Mouse (Mus musculus) forebrain, embryonic 16.5 days (tissue): ENCODE measurements at regions not wholly inside any gene's neighbourhood (a gene's known extent, or its start where the extent isn't known, plus 50 kb on each side); places are given as distances from the start of the nearest gene placed in this dataset.

ENCODE experiments used
- ATAC-seq: fragments of 200-750 bp; cut with Nextera tagmentation; 2 replicates; pipeline ENCODE4 v1.8.0; 2017; ENCODE audit warnings: mild to moderate bottlenecking, moderate library complexity
- H3K27ac ChIP-seq: fragments of 300-500 bp; sonication (generic); 2 replicates; pipeline ENCODE4 v1.5.1; 2014; ENCODE audit warnings: low read length, control low read depth
- H3K27me3 ChIP-seq: fragments of 300-500 bp; sonication (generic); replicated peaks from 2 replicates; pipeline ENCODE4 v1.6.1; 2014; ENCODE audit warnings: low read length; ENCODE audit not compliant: control insufficient read depth, insufficient read depth
- H3K36me3 ChIP-seq: fragments of 300-500 bp; sonication (generic); 2 replicates; pipeline ENCODE4 v1.6.1; 2014; ENCODE audit not compliant: control insufficient read depth, insufficient read depth
- H3K4me1 ChIP-seq: fragments of 300-500 bp; sonication (generic); replicated peaks from 2 replicates; pipeline ENCODE4 v1.6.1; 2014; ENCODE audit warnings: low read length; ENCODE audit not compliant: control insufficient read depth, insufficient read depth
- H3K4me2 ChIP-seq: fragments of 300-500 bp; sonication (generic); 2 replicates; pipeline ENCODE4 v1.6.1; 2014; ENCODE audit warnings: mild to moderate bottlenecking, low read length, control low read depth
- H3K4me3 ChIP-seq: fragments of 300-500 bp; sonication (generic); replicated peaks from 2 replicates; pipeline ENCODE4 v1.5.1; 2014; ENCODE audit warnings: mild to moderate bottlenecking, low read length, control low read depth
- H3K9ac ChIP-seq: fragments of 300-500 bp; sonication (generic); replicated peaks from 2 replicates; pipeline ENCODE4 v1.6.1; 2014; ENCODE audit warnings: low read depth, low read length, control low read depth
- H3K9me3 ChIP-seq: fragments of 300-500 bp; sonication (generic); 2 replicates; pipeline ENCODE4 v1.6.1; 2016; ENCODE audit warnings: low read length; ENCODE audit not compliant: control insufficient read depth
- WGBS: fragments of 180-500 bp; shearing (Covaris S2); extraction: QIAGEN DNeasy Blood & Tissue Kit; methylation state at CpG from one replicate; pipeline ENCODE4 v1.1.7; 2014; 5-methylcytosine and 5-hydroxymethylcytosine counted together

DNA sequence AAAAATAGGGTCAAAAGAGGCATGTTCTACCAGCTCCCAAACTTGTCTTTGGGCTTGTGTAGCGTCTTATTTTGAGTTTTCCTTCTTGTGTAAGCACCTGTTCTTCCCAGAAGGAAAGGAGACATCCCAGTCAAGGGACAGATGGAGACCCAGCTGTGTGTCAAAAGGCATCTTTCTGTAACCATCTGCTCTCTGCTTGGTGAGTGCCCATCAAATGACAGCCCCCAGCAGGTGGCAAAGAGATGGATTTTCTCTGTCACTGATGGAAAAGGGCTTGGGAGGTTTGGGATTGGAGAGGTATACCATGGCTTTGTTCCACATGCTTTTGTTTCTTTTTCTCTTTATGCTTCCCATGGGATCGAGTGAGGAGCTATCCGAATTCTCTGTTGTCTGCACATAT lies 249.1 kb downstream of the Olfm4 start:
- Histone ChIP-seq H3K27ac (no peak overlapping the region), H3K4me2 (no peak overlapping the region), H3K36me3 (no peaks in the 10 kb centered on the region), H3K9ac (no peak overlapping the region), H3K4me1 (no peaks in the 10 kb centered on the region; the same call in 1 of the 2 replicates), H3K4me3 (no peak overlapping the region), H3K27me3 (no peaks in the 10 kb centered on the region), H3K9me3 (no peaks in the 10 kb centered on the region)
- WGBS = 54% methylated on average over 3 of the region's 3 CpGs
- no peak for ATAC-seq

DNA sequence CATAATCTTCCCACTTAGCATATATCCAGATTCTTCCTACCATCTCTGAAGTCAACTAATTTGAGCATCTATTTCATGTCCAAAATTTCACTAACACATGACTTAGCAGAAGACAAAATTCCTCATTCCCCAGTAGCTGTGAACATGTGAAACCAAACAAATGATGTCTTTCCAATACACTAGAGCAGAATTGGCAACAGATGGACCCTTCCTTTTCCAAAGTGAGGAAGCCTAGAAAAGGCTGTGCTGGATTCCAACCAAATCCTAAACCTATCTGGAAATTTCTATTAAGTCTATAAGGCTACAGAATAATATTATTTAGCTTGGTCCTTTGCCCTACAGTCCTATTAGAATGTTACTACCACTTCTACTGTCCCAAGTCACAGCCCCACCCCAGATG lies 253.3 kb downstream of the Olfm4 start:
- Histone ChIP-seq H3K4me1 (no peaks in the 10 kb centered on the region; the same call in 1 of the 2 replicates), H3K27ac (no peak overlapping the region), H3K36me3 (no peaks in the 10 kb centered on the region), H3K4me2 (no peak overlapping the region), H3K9ac (no peak overlapping the region), H3K9me3 (no peaks in the 10 kb centered on the region), H3K4me3 (no peak overlapping the region), H3K27me3 (no peaks in the 10 kb centered on the region)
- ATAC-seq = peak; percentile 75

DNA sequence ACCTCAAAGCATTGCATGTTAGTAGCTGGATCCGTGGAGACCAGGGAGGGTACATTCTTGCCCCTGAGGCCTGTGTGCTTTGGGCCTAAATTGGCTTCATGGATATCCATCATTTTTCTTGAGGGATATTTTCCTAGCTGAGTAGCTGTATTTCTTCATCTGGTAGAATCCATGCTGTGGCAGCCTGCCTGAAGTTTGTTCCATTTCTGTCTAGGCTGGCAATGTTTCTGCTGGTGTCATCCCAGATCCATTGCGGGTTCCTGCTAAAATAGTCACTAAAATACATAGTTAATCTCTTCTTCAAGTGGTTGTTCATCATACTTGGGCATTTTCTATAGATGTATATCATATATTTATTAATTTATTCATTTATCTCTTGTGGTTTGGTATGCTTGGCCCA lies 253.7 kb downstream of the Olfm4 start:
- no peak overlapping the region for H3K4me2 ChIP-seq
- 80% methylated on average over 2 of the region's 2 CpGs for WGBS
- no peaks in the 10 kb centered on the region for H3K27me3 ChIP-seq
- peak; percentile 26; the same call in 1 of the 2 replicates for ATAC-seq
- H3K36me3 ChIP-seq = no peaks in the 10 kb centered on the region
- no peaks in the 10 kb centered on the region for H3K9me3 ChIP-seq
- H3K4me3 ChIP-seq = no peak overlapping the region
- no peak overlapping the region for H3K9ac ChIP-seq
- no peaks in the 10 kb centered on the region; the same call in 1 of the 2 replicates for H3K4me1 ChIP-seq
- no peak overlapping the region for H3K27ac ChIP-seq

DNA sequence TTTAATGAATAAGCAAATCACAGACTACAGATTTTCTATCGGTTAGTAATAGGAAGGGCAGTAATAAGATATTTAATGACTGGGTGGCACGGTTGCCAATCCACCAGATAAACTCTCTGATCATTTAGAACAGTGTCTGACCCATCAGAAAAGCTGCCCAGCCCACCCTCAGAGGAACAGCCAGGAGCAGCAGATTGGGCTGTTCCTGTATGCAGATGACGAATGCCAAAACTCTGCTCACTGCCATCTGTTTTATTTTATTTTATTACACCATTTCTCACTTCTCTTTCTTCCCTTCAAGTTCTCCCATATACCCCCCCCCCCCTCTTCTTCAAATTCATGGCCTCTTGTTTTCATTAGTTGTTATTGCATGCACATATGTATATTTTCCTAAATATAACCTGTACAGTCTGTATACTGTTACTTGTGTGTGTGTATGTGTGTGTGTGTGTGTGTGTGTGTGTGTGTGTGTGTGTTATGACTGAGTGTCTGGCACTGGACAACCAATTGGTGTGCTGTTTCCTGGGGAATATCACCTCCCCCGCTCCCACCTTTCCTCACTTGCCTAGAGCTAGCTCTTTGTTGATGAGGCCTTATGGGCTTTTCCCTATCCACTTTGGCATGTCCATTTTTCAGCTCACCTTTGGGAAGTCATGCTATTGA lies 260.9 kb downstream of the Olfm4 start:
- Histone ChIP-seq H3K36me3 (no peaks in the 10 kb centered on the region), H3K4me2 (no peak overlapping the region), H3K27ac (no peak overlapping the region), H3K9me3 (no peaks in the 10 kb centered on the region), H3K9ac (no peak overlapping the region), H3K4me1 (peaks cover 15% of the 10 kb centered on the region), H3K27me3 (no peaks in the 10 kb centered on the region), H3K4me3 (no peak overlapping the region)
- WGBS = 65% methylated on average over 4 of the region's 4 CpGs
- ATAC-seq = peak; percentile 71

DNA sequence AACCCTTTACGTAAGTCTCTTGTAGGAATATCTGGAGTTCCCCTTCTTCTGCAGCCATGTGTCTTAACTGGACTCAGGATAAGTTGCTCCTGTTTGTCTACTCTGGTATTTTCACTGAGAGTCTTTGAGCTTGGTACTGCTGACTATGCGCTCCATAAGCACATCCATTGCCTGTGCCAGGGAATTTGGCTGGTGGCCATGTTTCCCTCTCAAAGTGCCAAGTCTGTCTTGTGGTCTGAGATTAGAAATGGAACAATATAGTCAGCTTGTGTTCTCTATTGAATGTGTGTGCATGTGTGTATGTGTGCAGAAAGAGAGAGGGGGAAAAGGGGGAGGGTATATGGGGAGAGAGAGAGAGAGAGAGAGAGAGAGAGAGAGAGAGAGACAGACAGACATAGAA lies 263.7 kb downstream of the Olfm4 start:
- Histone ChIP-seq H3K27me3 (no peaks in the 10 kb centered on the region), H3K36me3 (no peaks in the 10 kb centered on the region), H3K27ac (no peak overlapping the region), H3K4me2 (no peak overlapping the region), H3K9me3 (no peaks in the 10 kb centered on the region), H3K4me3 (no peak overlapping the region), H3K9ac (no peak overlapping the region), H3K4me1 (peaks cover 15% of the 10 kb centered on the region)
- WGBS = 41% methylated on average over 2 of the region's 2 CpGs
- peak; percentile 78 for ATAC-seq

DNA sequence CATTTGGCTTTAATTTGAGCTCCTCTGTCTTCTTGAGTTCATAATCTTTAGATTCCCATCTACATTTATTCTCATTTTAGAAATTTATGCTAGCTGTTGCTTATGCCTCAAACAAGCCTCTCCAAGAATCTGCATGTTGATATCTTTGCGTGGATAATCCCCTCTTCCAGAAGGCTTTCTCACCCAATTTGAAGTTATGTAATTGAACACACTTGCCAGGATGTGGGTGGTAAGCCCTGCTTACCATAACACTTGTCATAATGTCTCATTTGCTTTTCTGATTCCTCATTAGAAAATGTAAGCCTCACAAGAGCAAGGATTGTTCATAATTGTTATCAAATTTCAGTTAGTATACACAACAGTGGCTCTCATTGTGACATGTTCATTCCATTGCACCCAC lies 266.0 kb downstream of the Olfm4 start:
- 57% methylated on average over 1 of the region's 1 CpGs for WGBS
- ATAC-seq = peak; percentile 29
- Histone ChIP-seq H3K36me3 (no peaks in the 10 kb centered on the region), H3K27ac (no peak overlapping the region), H3K9ac (no peak overlapping the region), H3K9me3 (no peaks in the 10 kb centered on the region), H3K4me2 (no peak overlapping the region), H3K4me1 (peaks cover 15% of the 10 kb centered on the region), H3K27me3 (no peaks in the 10 kb centered on the region), H3K4me3 (no peak overlapping the region)

DNA sequence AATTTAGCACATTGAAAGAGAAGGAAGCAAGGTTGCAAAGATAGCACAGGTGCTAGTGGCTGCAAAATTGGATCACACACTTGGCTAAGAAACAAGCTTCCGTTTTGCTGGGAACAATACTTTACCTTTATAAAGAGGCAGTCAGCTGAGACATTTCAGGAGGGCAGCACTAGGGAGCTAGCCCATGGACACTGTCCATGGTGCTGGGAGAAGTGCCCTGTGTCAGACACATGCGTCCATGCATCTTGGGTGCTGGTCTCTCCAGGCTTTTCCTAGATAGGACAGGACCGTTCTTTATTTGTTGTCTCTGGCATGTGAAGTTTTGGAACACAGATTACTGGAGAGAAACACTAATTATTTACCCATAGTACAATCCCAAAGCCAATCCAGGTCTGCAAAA lies 273.2 kb downstream of the Olfm4 start:
- no peak for ATAC-seq
- Histone ChIP-seq H3K27me3 (no peaks in the 10 kb centered on the region), H3K4me1 (peaks cover 6% of the 10 kb centered on the region; the same call in 1 of the 2 replicates), H3K4me3 (no peak overlapping the region), H3K4me2 (no peak overlapping the region), H3K9ac (no peak overlapping the region), H3K27ac (no peak overlapping the region), H3K9me3 (no peaks in the 10 kb centered on the region), H3K36me3 (no peaks in the 10 kb centered on the region)
- WGBS = 40% methylated on average over 3 of the region's 3 CpGs

DNA sequence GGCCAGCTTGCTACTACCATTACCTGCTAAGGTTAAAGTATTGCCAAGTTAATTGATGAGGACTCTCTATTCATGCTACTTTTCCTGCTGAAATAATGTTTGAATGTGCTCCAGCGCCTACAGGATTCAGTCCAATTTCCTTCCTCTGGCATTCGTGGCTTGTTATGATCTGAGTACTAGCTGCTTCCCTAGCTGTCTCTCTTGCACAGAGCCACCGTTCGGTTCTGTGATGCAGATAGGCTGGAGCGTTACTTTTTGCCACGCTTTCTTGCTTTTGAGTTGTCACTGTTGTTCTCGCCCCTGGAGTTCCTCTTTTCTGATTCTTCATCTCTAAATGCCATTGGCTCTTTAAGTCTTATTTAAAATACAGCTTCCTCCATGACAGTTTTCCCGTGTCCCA lies 279.3 kb downstream of the Olfm4 start:
- no peak overlapping the region for H3K27ac ChIP-seq
- H3K27me3 ChIP-seq = 0 out of 2 replicates have a peak, but pooled peaks cover 2% of the 10 kb centered on the region
- H3K9ac ChIP-seq = no peak overlapping the region
- WGBS = 53% methylated on average over 8 of the region's 8 CpGs
- H3K4me3 ChIP-seq = no peak overlapping the region
- H3K4me2 ChIP-seq = no peak overlapping the region
- no peaks in the 10 kb centered on the region for H3K9me3 ChIP-seq
- H3K36me3 ChIP-seq = no peaks in the 10 kb centered on the region
- peaks cover 11% of the 10 kb centered on the region; the same call in 1 of the 2 replicates for H3K4me1 ChIP-seq
- ATAC-seq = 0 out of 2 replicates have a peak, but pooled peaks have one; percentile 37

DNA sequence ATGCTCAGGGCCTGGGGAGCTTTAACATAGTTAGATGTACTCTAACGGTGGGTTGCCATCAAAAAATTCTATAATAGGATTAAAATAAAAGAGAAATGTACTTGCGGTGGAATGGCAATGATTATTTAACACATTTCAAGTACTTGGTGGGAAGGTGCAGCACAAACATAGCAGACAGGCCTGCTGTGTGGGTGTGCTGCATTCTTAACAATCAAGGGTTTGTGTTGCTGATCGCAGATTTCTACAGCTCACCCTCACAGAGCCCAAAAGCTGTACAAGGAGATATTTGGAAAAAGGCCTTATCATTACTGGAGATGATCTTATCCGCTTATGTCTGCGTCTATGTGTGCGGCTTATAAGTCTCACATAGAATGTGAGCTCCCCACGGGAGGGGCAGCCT lies 281.2 kb downstream of the Olfm4 start:
- H3K36me3 ChIP-seq = no peaks in the 10 kb centered on the region
- H3K27me3 ChIP-seq = 0 out of 2 replicates have a peak, but pooled peaks cover 2% of the 10 kb centered on the region
- H3K4me2 ChIP-seq = no peak overlapping the region
- H3K27ac ChIP-seq = no peak overlapping the region
- no peaks in the 10 kb centered on the region for H3K9me3 ChIP-seq
- H3K9ac ChIP-seq = no peak overlapping the region
- no peak overlapping the region for H3K4me3 ChIP-seq
- 81% methylated on average over 7 of the region's 7 CpGs for WGBS
- peaks cover 16% of the 10 kb centered on the region for H3K4me1 ChIP-seq
- ATAC-seq = no peak
